Comparison of ENCODE assay signal across 21 mouse cellular contexts in genomic region chr5:53439655-53440054, GRCm38 (mm10).
"Had no signal": no experiment of that assay in that cellular context is flagged by ENCODE, and none has a peak within 500 bp of the region (broad histone marks: within the 10 kb centered on the region; RNA-seq: fewer than 3 reads in every experiment).

No protein-coding gene starts in this region.

- H3K4me2 ChIP-seq: limb, embryonic 12.5 days; limb, embryonic 15.5 days; liver, embryonic 11.5 days; midbrain, embryonic 11.5 days; neural tube, embryonic 12.5 days; neural tube, embryonic 15.5 days had no signal

- ATAC-seq: hindbrain, postnatal 0 days; inflammation-experienced regulatory T-cells, adult 6 months; intestine, embryonic 16.5 days; liver, postnatal 0 days had no signal

- H3K4me1 ChIP-seq: neural tube, embryonic 12.5 days; neural tube, embryonic 15.5 days had no signal

- H3K27ac ChIP-seq: hindbrain, postnatal 0 days; kidney, postnatal 0 days; limb, embryonic 12.5 days; limb, embryonic 15.5 days; liver, embryonic 14.5 days; neural tube, embryonic 12.5 days; neural tube, embryonic 15.5 days; stomach, postnatal 0 days had no signal

- H3K4me3 ChIP-seq: limb, embryonic 12.5 days; limb, embryonic 15.5 days; neural tube, embryonic 12.5 days; neural tube, embryonic 15.5 days had no signal

- H3K27me3 ChIP-seq: limb, embryonic 12.5 days; limb, embryonic 15.5 days; neural tube, embryonic 12.5 days; neural tube, embryonic 15.5 days had no signal

- H3K36me3 ChIP-seq: limb, embryonic 12.5 days; limb, embryonic 15.5 days; neural tube, embryonic 12.5 days; neural tube, embryonic 15.5 days had no signal

- DNase-seq: left cerebral cortex, postnatal 4 days; liver, postnatal 0 days; midbrain, embryonic 14.5 days; right cerebral cortex, adult 18-20 months; right cerebral cortex, postnatal 14 days; right cerebral cortex, postnatal 4 days; thymus, adult 2 months; thymus, postnatal 14 days; thymus, postnatal 4 days had no signal

- H3K9me3 ChIP-seq: limb, embryonic 12.5 days; limb, embryonic 15.5 days; neural tube, embryonic 12.5 days; neural tube, embryonic 15.5 days had no signal

- H3K9ac ChIP-seq: limb, embryonic 12.5 days; limb, embryonic 15.5 days; liver, embryonic 14.5 days; liver, postnatal 0 days; neural tube, embryonic 12.5 days; neural tube, embryonic 15.5 days had no signal
